Mouse (Mus musculus) c-Kit-positive CD71-positive TER-119-negative erythroid progenitor cells, embryonic 14.5 days (primary cell): ENCODE results near the gene Polr3b.

Source experiments
- DNase-seq: peaks from one replicate; pipeline ENCODE4 v3.0.0-alpha.2; 2013; ENCODE audit warnings: low read depth

Gene Polr3b

DNA sequence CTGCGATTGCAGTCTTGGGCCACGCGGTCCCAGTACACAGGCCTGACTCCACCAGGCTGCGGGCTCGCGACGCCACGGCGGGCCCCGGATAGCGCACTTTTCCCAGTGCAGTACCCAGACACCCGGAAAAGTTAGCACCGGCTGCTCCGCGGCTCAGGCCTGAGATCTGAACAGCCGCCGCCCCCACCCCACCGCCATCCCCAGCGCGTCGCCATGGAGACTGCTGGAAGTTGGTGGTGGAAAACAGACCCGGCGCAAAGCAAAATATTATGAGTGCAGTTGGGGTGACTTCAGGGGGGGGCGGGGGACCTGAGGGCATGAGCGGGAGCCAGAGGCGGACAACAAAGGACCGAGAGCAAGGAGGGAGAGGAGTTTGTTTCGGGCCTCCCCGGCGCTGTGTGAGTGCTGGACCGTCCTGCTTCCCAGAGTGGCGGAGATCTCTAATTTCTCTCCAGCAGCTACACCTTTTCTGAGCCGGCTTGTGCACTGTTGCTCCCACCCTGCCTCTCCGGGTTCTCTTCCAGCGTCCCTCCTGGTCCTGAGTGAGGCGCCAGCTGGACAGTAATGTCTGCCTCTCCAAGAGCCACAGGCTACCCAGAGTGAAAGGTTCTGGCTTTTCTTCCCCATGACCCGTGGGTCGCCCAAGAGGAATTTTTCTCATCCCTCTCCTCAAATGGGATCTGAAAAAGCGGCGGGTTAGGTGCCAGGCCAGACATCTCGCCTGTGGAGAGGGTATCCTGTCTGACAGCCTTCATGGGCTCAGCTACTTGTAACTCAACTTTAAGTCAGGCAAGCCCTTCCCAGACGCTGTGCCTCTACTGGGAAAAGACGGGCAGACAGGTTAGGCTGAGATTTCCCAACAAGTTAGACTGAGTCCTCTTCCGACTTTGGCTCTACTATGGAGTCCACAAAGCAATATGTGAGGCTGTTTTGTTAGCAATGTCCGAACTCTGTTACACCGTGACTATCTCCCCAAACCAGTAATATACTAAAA, 138.3 kb downstream of the Polr3b start:
- DNase-seq, result no peak

DNA sequence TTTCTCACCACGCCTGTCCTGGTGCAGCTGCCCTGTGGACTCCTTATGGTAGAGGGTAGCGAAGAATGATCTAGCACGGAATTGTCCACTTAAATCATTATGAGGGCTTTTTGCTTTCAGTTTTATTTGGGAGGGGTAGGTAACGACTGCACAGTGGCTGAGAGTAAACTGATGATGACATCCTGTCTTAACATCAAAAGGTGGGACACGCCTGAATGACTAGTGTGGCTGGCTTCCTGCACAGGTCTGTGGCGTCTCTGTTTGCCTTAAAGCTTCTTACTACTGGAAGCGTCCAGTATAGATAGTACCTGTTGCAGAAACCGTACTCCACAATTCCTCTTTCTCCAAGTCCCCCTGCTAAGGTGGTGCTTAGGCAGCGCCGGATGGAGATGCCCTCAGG, 146.7 kb downstream of the Polr3b start:
- DNase-seq, result no peak

DNA sequence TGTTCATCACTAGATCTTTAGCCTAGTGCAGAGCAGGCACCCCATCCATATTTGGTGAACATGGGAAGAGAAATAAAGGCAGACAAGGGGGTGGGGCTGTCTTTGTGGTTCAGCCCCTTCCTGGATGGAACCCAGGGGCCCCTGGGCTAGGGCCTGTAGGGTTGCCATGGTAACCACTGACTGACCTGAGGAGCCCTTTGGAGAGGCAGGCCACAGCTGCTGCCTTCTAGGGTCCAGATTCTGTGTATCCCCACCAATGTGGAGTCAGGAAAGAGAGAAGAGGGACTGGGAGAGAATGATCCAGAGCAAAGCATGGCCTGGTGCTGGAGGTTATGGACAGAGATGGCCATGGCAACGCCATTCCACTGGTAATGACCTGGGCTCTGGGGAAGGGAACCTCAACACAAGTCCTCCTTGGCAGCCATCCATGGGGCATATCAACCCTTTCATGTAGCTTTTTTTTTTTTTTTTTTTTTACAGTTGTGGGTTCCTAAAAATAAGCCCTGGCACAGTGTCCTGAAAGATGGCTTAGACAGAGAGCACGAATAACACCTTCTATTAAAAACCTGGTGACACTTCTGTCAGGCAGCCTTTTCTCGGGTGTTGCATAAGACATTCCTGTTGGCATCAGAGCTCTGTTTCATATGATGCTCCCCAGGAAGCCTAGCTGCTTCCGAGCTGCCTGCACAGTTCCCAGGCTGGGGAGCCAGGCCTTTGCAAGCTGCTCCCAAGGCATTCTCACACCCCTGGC, 150.5 kb downstream of the Polr3b start:
- DNase-seq, result no peak

DNA sequence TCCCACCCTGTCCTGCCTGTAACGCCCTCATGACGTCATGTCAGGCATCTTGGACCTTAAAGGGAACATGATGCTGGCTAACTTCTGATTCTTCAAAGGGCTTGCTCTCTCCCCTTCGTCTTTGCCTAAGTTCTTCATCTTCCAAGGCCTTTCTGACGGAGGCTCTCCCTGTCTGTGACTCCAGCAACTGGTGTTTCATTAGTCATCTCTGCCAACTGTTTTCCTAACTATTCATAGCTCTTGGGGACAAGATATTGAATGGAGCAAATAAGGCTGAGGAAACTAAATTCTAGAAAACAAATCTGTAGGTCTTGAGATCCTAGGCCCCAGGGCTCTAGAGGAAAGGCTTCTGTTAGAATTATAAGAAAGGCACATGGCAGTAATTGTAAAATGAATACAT, 151.8 kb downstream of the Polr3b start:
- DNase-seq, result no peak

DNA sequence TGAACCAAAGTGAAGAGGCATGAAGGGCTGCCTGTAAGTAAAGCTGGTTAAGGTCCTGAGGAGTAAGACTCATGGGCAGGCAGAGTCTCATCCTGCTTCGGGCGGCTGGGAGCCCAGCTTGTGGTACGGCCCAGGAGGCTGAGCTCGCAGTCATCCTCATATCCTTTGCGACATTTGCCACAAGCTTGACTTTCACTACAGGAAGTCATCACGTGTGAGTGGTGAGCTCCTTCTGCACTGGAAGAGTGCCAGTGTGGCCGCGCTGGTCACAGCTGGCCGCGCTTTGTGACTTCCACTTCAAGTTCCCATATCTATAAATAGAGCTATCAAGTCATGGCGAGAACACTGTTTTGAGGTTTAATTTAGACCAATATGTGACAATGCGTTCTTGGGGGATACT, 152.5 kb downstream of the Polr3b start:
- DNase-seq, result no peak
